8 mouse cellular contexts compared by ENCODE assay signal in the genomic region with DNA sequence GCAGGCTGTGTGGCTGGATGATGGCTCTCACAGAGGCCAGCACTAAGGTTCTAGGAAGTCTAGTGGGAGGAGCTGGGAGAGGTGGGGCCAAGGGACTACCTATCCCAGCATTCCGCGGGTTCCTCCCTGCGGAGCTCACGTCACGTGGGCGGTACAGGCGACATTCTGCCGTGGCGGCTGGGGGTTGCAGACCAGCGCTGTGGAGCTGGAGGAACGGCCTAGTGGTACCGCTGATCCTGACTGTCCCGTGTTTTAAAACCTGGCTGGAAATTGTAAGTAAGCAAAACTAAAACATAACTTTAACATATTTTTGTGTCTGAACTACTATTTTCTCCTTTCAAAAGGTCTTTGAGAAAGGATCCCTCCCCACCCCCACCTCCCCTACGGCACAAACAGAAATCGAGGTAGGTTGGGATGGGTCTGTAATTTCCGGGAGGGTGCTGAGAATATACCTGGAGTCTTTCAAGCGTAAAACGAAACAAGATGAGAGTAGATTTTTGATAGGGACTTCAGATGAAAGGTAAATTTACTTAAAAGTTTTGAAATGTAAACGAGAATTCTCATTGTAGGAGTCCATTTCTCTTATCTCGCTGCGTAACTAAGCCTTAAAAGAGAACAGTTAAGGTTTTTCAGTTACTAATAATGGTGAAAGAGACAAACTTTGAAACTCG. TPM values are rescaled to one million over a fixed set of nuclear protein-coding genes. Genes with fewer than 3 reads are reported as not detected.
DNase-seq lines count a peak whose midpoint lies in the region; ATAC-seq and TF ChIP-seq lines count a peak whose summit lies in the region.

No protein-coding gene starts in this region.

- H3K4me2 ChIP-seq in heart, embryonic 12.5 days, result peak overlapping the region; percentile 52
- peak overlapping the region; percentile 84 for H3K4me2 ChIP-seq in kidney, embryonic 16.5 days (replicated peaks; ENCODE audit: low read depth, low read length)

- H3K27ac ChIP-seq in heart, embryonic 12.5 days (ENCODE audit: poor library complexity, severe bottlenecking), result peak overlapping the region; percentile 49
- H3K27ac ChIP-seq in kidney, embryonic 16.5 days (ENCODE audit: low read length), result peak overlapping the region; percentile 72
- peak overlapping the region; percentile 21; the same call in 1 of the 2 replicates for H3K27ac ChIP-seq in liver, adult 2 months (replicated peaks; ENCODE audit: insufficient read depth, low read depth, low read length)

- H3K79me2 ChIP-seq in liver, adult 2 months (ENCODE audit: control insufficient read depth, insufficient read depth, low read length), result peaks cover 32% of the 10 kb centered on the region; the same call in 1 of the 2 replicates

- peak; percentile 89 for ATAC-seq in heart, embryonic 12.5 days (ENCODE audit: insufficient number of reproducible peaks, low FRiP score)
- ATAC-seq in kidney, embryonic 16.5 days (ENCODE audit: low FRiP score, low TSS enrichment), result peak; percentile 85
- peak; percentile 72 for ATAC-seq in monocyte, adult 5-6 weeks (replicated peaks; ENCODE audit: insufficient number of reproducible peaks, low FRiP score, low TSS enrichment, poor library complexity, severe bottlenecking)

- no peaks in the 10 kb centered on the region for H3K9me3 ChIP-seq in erythroblast, embryonic 14.5 days (ENCODE audit: control insufficient read depth, low read length)
- H3K9me3 ChIP-seq in heart, embryonic 12.5 days (replicated peaks), result no peaks in the 10 kb centered on the region
- no peaks in the 10 kb centered on the region for H3K9me3 ChIP-seq in kidney, embryonic 16.5 days (ENCODE audit: low read length)

- peaks cover 59% of the 10 kb centered on the region for H3K4me1 ChIP-seq in erythroblast, embryonic 14.5 days (ENCODE audit: control insufficient read depth)
- peaks cover 35% of the 10 kb centered on the region for H3K4me1 ChIP-seq in heart, embryonic 12.5 days (replicated peaks)
- peaks cover 40% of the 10 kb centered on the region for H3K4me1 ChIP-seq in kidney, embryonic 16.5 days (ENCODE audit: insufficient read depth, low read length)
- H3K4me1 ChIP-seq in liver, adult 2 months (ENCODE audit: control insufficient read depth, insufficient read depth, low read length), result peaks cover 24% of the 10 kb centered on the region

- H3K9ac ChIP-seq in heart, embryonic 12.5 days, result peak overlapping the region; percentile 79
- H3K9ac ChIP-seq in kidney, embryonic 16.5 days (replicated peaks; ENCODE audit: low read length), result peak overlapping the region; percentile 76
- H3K9ac ChIP-seq in liver, adult 2 months (ENCODE audit: low read depth, low read length), result peak overlapping the region; percentile 35

- H3K36me3 ChIP-seq in erythroblast, embryonic 14.5 days (ENCODE audit: control insufficient read depth), result peaks cover 56% of the 10 kb centered on the region
- H3K36me3 ChIP-seq in heart, embryonic 12.5 days, result peaks cover 13% of the 10 kb centered on the region
- peaks cover 5% of the 10 kb centered on the region; the same call in 1 of the 2 replicates for H3K36me3 ChIP-seq in kidney, embryonic 16.5 days (ENCODE audit: insufficient read depth, low read length)
- H3K36me3 ChIP-seq in liver, adult 2 months (ENCODE audit: control insufficient read depth, insufficient read depth, low read length), result peaks cover 23% of the 10 kb centered on the region

- under 1% methylated on average over 22 of the region's 22 CpGs for WGBS in heart, embryonic 12.5 days
- WGBS in kidney, embryonic 16.5 days, result 2% methylated on average over 22 of the region's 22 CpGs
- under 1% methylated on average over 22 of the region's 22 CpGs for WGBS in liver, adult 2 months

- H3K4me3 ChIP-seq in erythroblast, embryonic 14.5 days (replicated peaks), result peak overlapping the region; percentile 83
- peak overlapping the region; percentile 79 for H3K4me3 ChIP-seq in heart, embryonic 12.5 days
- H3K4me3 ChIP-seq in kidney, embryonic 16.5 days (ENCODE audit: low read length), result peak overlapping the region; percentile 81
- H3K4me3 ChIP-seq in liver, adult 2 months (ENCODE audit: insufficient read depth, low read depth, low read length), result peak overlapping the region; percentile 62

- peak; percentile 93 for DNase-seq in CD4-positive, CD25-positive, alpha-beta regulatory T cell, adult 2 months (ENCODE audit: low read depth, low spot score)
- DNase-seq in brain, embryonic 18.5 days (ENCODE audit: low read depth, low spot score), result peak; percentile 77
- peak; percentile 89 for DNase-seq in liver, adult 2 months (ENCODE audit: extremely low read depth, low read depth, low spot score)
- peak; percentile 90 to 93 for DNase-seq in spleen, postnatal 36 days (ENCODE audit: low spot score in 2 of 2)

- TF ChIP-seq POLR2A in liver, adult 2 months (IDR thresholded peaks at IDR 0.05; ENCODE audit: extremely low read depth, insufficient read depth, low read length), result peak; percentile 98

- no peak for TF ChIP-seq CTCF in liver, adult 2 months (IDR thresholded peaks at IDR 0.05; ENCODE audit: low read depth, low read length)

- H3K27me3 ChIP-seq in erythroblast, embryonic 14.5 days (ENCODE audit: control insufficient read depth), result no peaks in the 10 kb centered on the region
- no peaks in the 10 kb centered on the region for H3K27me3 ChIP-seq in heart, embryonic 12.5 days (replicated peaks)
- H3K27me3 ChIP-seq in kidney, embryonic 16.5 days (ENCODE audit: insufficient read depth, low read length), result no peaks in the 10 kb centered on the region
- no peaks in the 10 kb centered on the region for H3K27me3 ChIP-seq in liver, adult 2 months (ENCODE audit: control insufficient read depth, insufficient read depth, low read length)

RNA-seq across cellular contexts. Expression of gene Tor1aip1, which starts 4.6 kb away (rescaled TPM):
- polyA plus RNA-seq in erythroblast, embryonic 14.5 days (2012), result 2.6 and 3.1 TPM in 2 replicates
- polyA plus RNA-seq in heart, embryonic 12.5 days (2016; fragmentation: Nextera tagmentation; extraction: Ambion mirVana), result 35.6 and 36.9 TPM in 2 replicates
- 33.7 and 40.4 TPM in 2 replicates for polyA plus RNA-seq in kidney, embryonic 16.5 days (2015; fragmentation: Nextera tagmentation; extraction: Ambion mirVana)
- 26.4 and 32.6 TPM in 2 replicates for total RNA-seq in liver, adult 2 months (2014; rRNA removed)
- polyA plus RNA-seq in liver, adult 2 months (2012; rRNA removed), result 19.9 and 25.7 TPM in 2 replicates
- 86.4 to 108 TPM (median 91.2 TPM) in 3 replicates for total RNA-seq in monocyte, adult 5-6 weeks (2017)

RNA-seq across cellular contexts. Expression of gene Tor1aip2, which starts 5.7 kb away (rescaled TPM):
- 1.4 and 1.8 TPM in 2 replicates for polyA plus RNA-seq in erythroblast, embryonic 14.5 days (2012)
- polyA plus RNA-seq in heart, embryonic 12.5 days (2016; fragmentation: Nextera tagmentation; extraction: Ambion mirVana), result 93.3 and 100 TPM in 2 replicates
- 117 and 118 TPM in 2 replicates for polyA plus RNA-seq in kidney, embryonic 16.5 days (2015; fragmentation: Nextera tagmentation; extraction: Ambion mirVana)
- total RNA-seq in liver, adult 2 months (2014; rRNA removed), result 110 and 118 TPM in 2 replicates
- 82.6 and 90.2 TPM in 2 replicates for polyA plus RNA-seq in liver, adult 2 months (2012; rRNA removed)
- total RNA-seq in monocyte, adult 5-6 weeks (2017), result 43.7 to 58.5 TPM (median 52.0 TPM) in 3 replicates

Comparison
In these comparisons a context has a peak if more than half of its experiments do, and no peak if none do; other contexts are left out.
1. Peak in every context shown above with its lines: DNase-seq, ATAC-seq, H3K4me3 ChIP-seq and H3K27ac ChIP-seq.
2. H3K27ac ChIP-seq: peak in every context shown above with its lines; median percentile 72 in kidney, embryonic 16.5 days; 49 in heart, embryonic 12.5 days; 21 in liver, adult 2 months.
3. RNA of gene Tor1aip2, which starts 5.7 kb away (polyA plus RNA-seq): 117 to 118 TPM in kidney, embryonic 16.5 days, 93.3 to 100 TPM in heart, embryonic 12.5 days and 82.6 to 90.2 TPM in liver, adult 2 months; 1.4 to 1.8 TPM in erythroblast, embryonic 14.5 days; every median in the first group is over 10 times any median in the second.